Mouse (Mus musculus): ENCODE measurements around the gene Dab2ip.

Dab2ip gene

GRCm38 (mm10) chr2:35592725-35593392 lies 34.8 kb downstream of the Dab2ip start:
- in situ Hi-C loops (cut with MseI, MboI), result no loop called here

GRCm38 (mm10) chr2:35593889-35594288 lies 35.8 kb downstream of the Dab2ip start:
- in situ Hi-C loops (cut with MseI, MboI), result no loop called here

- in situ Hi-C loops (cut with MseI, MboI), result no loop called here
These were observed 37.0 kb downstream of the Dab2ip start for GRCm38 (mm10) chr2:35595102-35595501.

GRCm38 (mm10) chr2:35595718-35596117 lies 37.7 kb downstream of the Dab2ip start:
- in situ Hi-C loops (cut with MseI, MboI), result no loop called here

GRCm38 (mm10) chr2:35596796-35597195 lies 38.7 kb downstream of the Dab2ip start:
- in situ Hi-C loops (cut with MseI, MboI), result no loop called here

GRCm38 (mm10) chr2:35598819-35599218 lies 40.8 kb downstream of the Dab2ip start:
- in situ Hi-C loops (cut with MseI, MboI), result no loop called here

GRCm38 (mm10) chr2:35601665-35602064 lies 43.6 kb downstream of the Dab2ip start:
- in situ Hi-C loops (cut with MseI, MboI), result no loop called here

- in situ Hi-C loops (cut with MseI, MboI), result no loop called here
These were observed 49.4 kb downstream of the Dab2ip start for GRCm38 (mm10) chr2:35607476-35607875.

GRCm38 (mm10) chr2:35608856-35609255 lies 50.8 kb downstream of the Dab2ip start:
- in situ Hi-C loops (cut with MseI, MboI), result no loop called here

- in situ Hi-C loops (cut with MseI, MboI), result no loop called here
These were observed 51.3 kb downstream of the Dab2ip start for GRCm38 (mm10) chr2:35609317-35609716.

- in situ Hi-C loops (cut with MseI, MboI), result no loop called here
These were observed 52.3 kb downstream of the Dab2ip start for GRCm38 (mm10) chr2:35610168-35610951.

GRCm38 (mm10) chr2:35610976-35611375 lies 52.9 kb downstream of the Dab2ip start:
- in situ Hi-C loops (cut with MseI, MboI), result no loop called here

GRCm38 (mm10) chr2:35611645-35612044 lies 53.6 kb downstream of the Dab2ip start:
- in situ Hi-C loops (cut with MseI, MboI), result no loop called here

GRCm38 (mm10) chr2:35612297-35612696 lies 54.2 kb downstream of the Dab2ip start:
- in situ Hi-C loops (cut with MseI, MboI), result no loop called here

GRCm38 (mm10) chr2:35613946-35614353 lies 55.9 kb downstream of the Dab2ip start:
- in situ Hi-C loops (cut with MseI, MboI), result no loop called here

GRCm38 (mm10) chr2:35614411-35614810 lies 56.3 kb downstream of the Dab2ip start:
- in situ Hi-C loops (cut with MseI, MboI), result no loop called here

GRCm38 (mm10) chr2:35615366-35615765 lies 57.3 kb downstream of the Dab2ip start:
- in situ Hi-C loops (cut with MseI, MboI), result no loop called here

GRCm38 (mm10) chr2:35615977-35616376 lies 57.9 kb downstream of the Dab2ip start:
- in situ Hi-C loops (cut with MseI, MboI), result no loop called here

- in situ Hi-C loops (cut with MseI, MboI), result no loop called here
These were observed 59.0 kb downstream of the Dab2ip start for GRCm38 (mm10) chr2:35616891-35617658.

- in situ Hi-C loops (cut with MseI, MboI), result no loop called here
These were observed 60.9 kb downstream of the Dab2ip start for GRCm38 (mm10) chr2:35618981-35619380.

- in situ Hi-C loops (cut with MseI, MboI), result no loop called here
These were observed 61.5 kb downstream of the Dab2ip start for GRCm38 (mm10) chr2:35619532-35619931.
